Mouse (Mus musculus) forebrain, embryonic 13.5 days (tissue): ENCODE measurements at regions not wholly inside any gene's neighbourhood (a gene's known extent, or its start where the extent isn't known, plus 50 kb on each side); places are given as distances from the start of the nearest gene placed in this dataset.

ENCODE experiments used
- ATAC-seq: fragments of 200-750 bp; cut with Nextera tagmentation; 2 replicates; pipeline ENCODE4 v1.8.0; 2017
- H3K27ac ChIP-seq: fragments of 300-500 bp; sonication (generic); 2 replicates; pipeline ENCODE4 v1.5.1; 2015; ENCODE audit warnings: inconsistent platforms, mild to moderate bottlenecking, moderate library complexity
- H3K27me3 ChIP-seq: fragments of 300-500 bp; sonication (generic); 2 replicates; pipeline ENCODE4 v1.6.1; 2015; ENCODE audit warnings: mild to moderate bottlenecking, inconsistent platforms
- H3K36me3 ChIP-seq: fragments of 300-500 bp; sonication (generic); 2 replicates; pipeline ENCODE4 v1.6.1; 2015; ENCODE audit warnings: mild to moderate bottlenecking, inconsistent platforms; ENCODE audit not compliant: poor library complexity, severe bottlenecking
- H3K4me1 ChIP-seq: fragments of 300-500 bp; sonication (generic); 2 replicates; pipeline ENCODE4 v1.6.1; 2015; ENCODE audit warnings: inconsistent platforms
- H3K4me2 ChIP-seq: fragments of 300-500 bp; sonication (generic); 2 replicates; pipeline ENCODE4 v1.6.1; 2015; ENCODE audit warnings: inconsistent platforms, mild to moderate bottlenecking, moderate library complexity
- H3K4me3 ChIP-seq: fragments of 300-500 bp; sonication (generic); 2 replicates; pipeline ENCODE4 v1.5.1; 2015; ENCODE audit warnings: mild to moderate bottlenecking, inconsistent platforms
- H3K9ac ChIP-seq: fragments of 300-500 bp; sonication (generic); 2 replicates; pipeline ENCODE4 v1.6.1; 2015; ENCODE audit warnings: mild to moderate bottlenecking, inconsistent platforms
- H3K9me3 ChIP-seq: fragments of 300-500 bp; sonication (generic); replicated peaks from 2 replicates; pipeline ENCODE4 v1.6.1; 2016; ENCODE audit warnings: inconsistent platforms
- WGBS: fragments of 180-500 bp; shearing (Covaris S2); methylation state at CpG from one replicate; pipeline ENCODE4 v1.1.7; 2015; 5-methylcytosine and 5-hydroxymethylcytosine counted together

DNA sequence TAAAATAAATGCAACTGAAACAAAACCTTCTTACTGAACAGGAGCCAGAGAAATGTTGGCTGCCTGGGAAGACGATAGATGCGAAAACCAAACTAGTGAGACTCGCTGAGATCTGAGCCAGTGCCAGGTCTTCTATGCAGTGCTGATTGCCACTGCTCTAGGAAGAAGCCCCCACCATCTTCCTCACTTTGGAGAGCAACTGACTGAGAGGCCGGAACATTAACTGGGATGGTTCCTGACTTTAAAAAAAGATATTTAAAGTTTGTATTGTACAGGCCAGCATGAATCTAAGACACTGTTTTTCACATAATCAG, 585.9 kb upstream of the Clint1 start:
- 79% methylated on average over 4 of the region's 4 CpGs for WGBS
- Histone ChIP-seq H3K27me3 (no peaks in the 10 kb centered on the region), H3K4me3 (no peak overlapping the region), H3K4me2 (no peak overlapping the region), H3K9ac (no peak overlapping the region), H3K9me3 (no peaks in the 10 kb centered on the region), H3K4me1 (no peaks in the 10 kb centered on the region), H3K36me3 (no peaks in the 10 kb centered on the region), H3K27ac (no peak overlapping the region)
- ATAC-seq = no peak

- Histone ChIP-seq H3K36me3 (no peaks in the 10 kb centered on the region), H3K9ac (no peak overlapping the region), H3K4me3 (no peak overlapping the region), H3K27ac (no peak overlapping the region), H3K27me3 (no peaks in the 10 kb centered on the region), H3K4me2 (no peak overlapping the region), H3K4me1 (no peaks in the 10 kb centered on the region), H3K9me3 (no peaks in the 10 kb centered on the region)
- WGBS = 78% methylated on average over 5 of the region's 5 CpGs
- no peak for ATAC-seq
Measured at GRCm38 (mm10) chr11:45269215-45269614, 582.6 kb upstream of the Clint1 start.

- H3K4me2 ChIP-seq = no peak overlapping the region
- no peak overlapping the region for H3K27ac ChIP-seq
- WGBS = 63% methylated on average over 3 of the region's 3 CpGs
- H3K9me3 ChIP-seq = no peaks in the 10 kb centered on the region
- no peak overlapping the region for H3K4me3 ChIP-seq
- no peak for ATAC-seq
- no peak overlapping the region for H3K9ac ChIP-seq
- no peaks in the 10 kb centered on the region for H3K36me3 ChIP-seq
- no peaks in the 10 kb centered on the region for H3K27me3 ChIP-seq
- no peaks in the 10 kb centered on the region for H3K4me1 ChIP-seq
Measured at GRCm38 (mm10) chr11:45271206-45271605, 580.6 kb upstream of the Clint1 start.

- H3K9ac ChIP-seq = no peak overlapping the region
- H3K36me3 ChIP-seq = no peaks in the 10 kb centered on the region
- H3K9me3 ChIP-seq = no peaks in the 10 kb centered on the region
- ATAC-seq = no peak
- H3K4me1 ChIP-seq = no peaks in the 10 kb centered on the region
- no peak overlapping the region for H3K27ac ChIP-seq
- H3K4me2 ChIP-seq = no peak overlapping the region
- no peaks in the 10 kb centered on the region for H3K27me3 ChIP-seq
- WGBS = 94% methylated on average over 10 of the region's 10 CpGs
- no peak overlapping the region for H3K4me3 ChIP-seq
Measured at GRCm38 (mm10) chr11:45274446-45275119, 577.3 kb upstream of the Clint1 start.

DNA sequence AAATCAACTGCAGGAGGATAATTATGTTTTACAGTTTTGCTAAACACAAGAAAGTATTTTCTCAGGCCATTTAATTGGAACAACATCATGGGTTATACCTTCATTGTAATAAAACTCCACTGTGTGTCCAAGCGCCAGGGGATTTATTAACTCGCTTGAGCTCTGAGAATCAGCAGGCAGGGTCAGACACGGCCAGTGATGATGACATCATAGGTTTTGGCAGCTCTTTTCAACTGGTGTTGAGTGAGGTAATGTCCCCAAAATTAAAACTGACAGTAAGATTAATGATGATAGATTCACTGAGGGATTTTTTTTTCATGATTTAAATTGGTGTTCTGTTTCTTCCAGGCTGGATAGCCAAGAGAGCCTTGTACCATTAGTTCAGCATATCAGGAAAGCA, 576.7 kb upstream of the Clint1 start:
- Histone ChIP-seq H3K9ac (no peak overlapping the region), H3K4me2 (no peak overlapping the region), H3K9me3 (no peaks in the 10 kb centered on the region), H3K36me3 (no peaks in the 10 kb centered on the region), H3K4me1 (no peaks in the 10 kb centered on the region), H3K4me3 (no peak overlapping the region), H3K27me3 (no peaks in the 10 kb centered on the region), H3K27ac (no peak overlapping the region)
- no peak for ATAC-seq
- WGBS = 39% methylated on average over 3 of the region's 3 CpGs

- ATAC-seq = no peak
- H3K27ac ChIP-seq = no peak overlapping the region
- H3K4me3 ChIP-seq = no peak overlapping the region
- H3K4me1 ChIP-seq = no peaks in the 10 kb centered on the region
- no peak overlapping the region for H3K9ac ChIP-seq
- H3K27me3 ChIP-seq = no peaks in the 10 kb centered on the region
- no peak overlapping the region for H3K4me2 ChIP-seq
- no peaks in the 10 kb centered on the region for H3K36me3 ChIP-seq
- H3K9me3 ChIP-seq = no peaks in the 10 kb centered on the region
- 86% methylated on average over 2 of the region's 2 CpGs for WGBS
Measured at GRCm38 (mm10) chr11:45296772-45297171, 555.1 kb upstream of the Clint1 start.

DNA sequence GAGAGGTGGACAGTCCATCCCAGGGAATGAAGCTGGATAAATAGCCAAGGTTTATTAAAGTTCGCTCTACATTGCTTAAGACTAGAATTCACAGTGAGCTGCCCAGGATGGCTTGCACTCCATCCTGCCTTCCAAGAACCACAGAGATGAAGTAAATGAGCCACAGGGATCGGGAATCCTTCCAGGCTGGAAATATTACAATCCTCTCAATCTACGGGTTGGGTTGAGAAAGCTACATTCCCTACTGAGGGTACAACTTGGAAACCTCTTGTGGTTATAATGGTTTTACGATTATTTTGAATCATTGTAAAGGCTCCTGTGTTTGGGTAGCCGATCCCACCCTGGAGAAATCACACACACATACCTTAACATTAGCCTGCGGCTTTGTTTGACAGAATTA, 539.9 kb upstream of the Clint1 start:
- Histone ChIP-seq H3K4me3 (no peak overlapping the region), H3K4me1 (no peaks in the 10 kb centered on the region), H3K9me3 (no peaks in the 10 kb centered on the region), H3K27me3 (no peaks in the 10 kb centered on the region), H3K36me3 (no peaks in the 10 kb centered on the region), H3K4me2 (no peak overlapping the region), H3K27ac (no peak overlapping the region), H3K9ac (no peak overlapping the region)
- 85% methylated on average over 6 of the region's 6 CpGs for WGBS
- no peak for ATAC-seq

DNA sequence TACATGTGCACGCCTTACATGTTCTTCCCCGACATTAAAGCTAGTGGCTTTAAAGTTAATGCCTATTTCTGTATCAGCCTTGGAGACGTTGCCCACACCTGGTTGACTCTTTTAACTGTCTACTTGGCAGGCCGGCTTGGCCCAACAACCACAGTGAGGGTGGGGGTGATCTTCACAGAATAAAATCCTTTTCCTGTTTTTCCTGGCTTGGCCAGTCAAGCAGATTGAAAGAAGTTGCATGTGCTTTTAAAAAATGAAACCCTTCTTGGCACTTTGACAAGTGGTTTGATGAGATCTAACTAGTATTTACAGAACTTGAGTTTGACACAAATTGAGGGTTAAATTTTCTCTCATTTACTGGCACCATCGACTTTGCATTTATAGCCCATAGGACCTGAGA, 528.1 kb upstream of the Clint1 start:
- H3K9me3 ChIP-seq = no peaks in the 10 kb centered on the region
- ATAC-seq = no peak
- WGBS = 89% methylated on average over 5 of the region's 5 CpGs
- H3K36me3 ChIP-seq = no peaks in the 10 kb centered on the region
- no peak overlapping the region for H3K9ac ChIP-seq
- no peak overlapping the region for H3K4me2 ChIP-seq
- no peaks in the 10 kb centered on the region for H3K27me3 ChIP-seq
- H3K4me3 ChIP-seq = no peak overlapping the region
- no peaks in the 10 kb centered on the region for H3K4me1 ChIP-seq
- no peak overlapping the region for H3K27ac ChIP-seq

DNA sequence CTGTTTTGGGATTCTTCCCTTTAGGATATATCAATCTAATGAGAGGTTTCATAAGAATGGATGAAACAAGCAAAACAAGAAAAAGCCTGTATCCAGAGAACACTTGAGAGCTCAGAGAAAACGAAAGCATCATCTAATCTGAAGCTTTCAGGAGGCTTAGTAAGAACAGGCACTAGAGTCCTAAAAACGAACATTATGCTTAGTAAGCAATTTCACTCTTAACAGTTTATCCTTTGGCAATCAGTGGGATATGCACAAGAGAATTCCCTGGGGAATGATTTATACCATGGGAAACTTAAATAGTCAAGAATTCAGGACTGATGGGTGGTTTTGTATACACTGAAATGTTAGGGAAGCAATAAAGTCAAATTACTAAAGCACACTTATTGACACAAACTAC, 521.5 kb upstream of the Clint1 start:
- no peak overlapping the region for H3K27ac ChIP-seq
- 84% methylated on average over 2 of the region's 2 CpGs for WGBS
- no peak overlapping the region for H3K4me2 ChIP-seq
- no peak for ATAC-seq
- no peak overlapping the region for H3K4me3 ChIP-seq
- no peaks in the 10 kb centered on the region for H3K4me1 ChIP-seq
- no peaks in the 10 kb centered on the region for H3K27me3 ChIP-seq
- no peaks in the 10 kb centered on the region for H3K9me3 ChIP-seq
- H3K9ac ChIP-seq = no peak overlapping the region
- no peaks in the 10 kb centered on the region for H3K36me3 ChIP-seq

GRCm38 (mm10) chr11:45333756-45334155, 518.1 kb upstream of the Clint1 start:
- no peak overlapping the region for H3K27ac ChIP-seq
- ATAC-seq = no peak
- H3K4me1 ChIP-seq = no peaks in the 10 kb centered on the region
- no peaks in the 10 kb centered on the region for H3K36me3 ChIP-seq
- 77% methylated on average over 3 of the region's 3 CpGs for WGBS
- H3K4me2 ChIP-seq = no peak overlapping the region
- no peaks in the 10 kb centered on the region for H3K27me3 ChIP-seq
- no peaks in the 10 kb centered on the region for H3K9me3 ChIP-seq
- H3K4me3 ChIP-seq = no peak overlapping the region
- no peak overlapping the region for H3K9ac ChIP-seq

DNA sequence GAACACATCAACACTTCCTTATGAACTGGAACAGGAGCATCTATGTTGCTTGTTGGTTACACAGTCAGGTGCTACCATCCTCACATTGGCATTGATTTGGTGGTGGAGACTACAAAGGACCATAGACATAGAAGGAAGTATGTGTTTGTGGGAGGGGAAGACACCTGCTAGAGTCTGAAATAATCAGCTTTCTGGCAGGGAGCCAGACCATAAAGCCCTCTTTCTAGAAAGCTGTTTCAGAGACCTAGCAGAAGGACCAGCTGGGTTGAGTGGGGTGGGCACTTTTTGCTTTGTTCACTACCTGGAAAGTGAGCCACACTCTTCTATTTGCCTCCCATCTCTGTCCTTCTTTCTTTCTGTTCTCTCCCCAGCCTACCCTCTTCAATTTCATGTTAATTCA, 502.5 kb upstream of the Clint1 start:
- H3K27ac ChIP-seq = no peak overlapping the region
- no peaks in the 10 kb centered on the region for H3K27me3 ChIP-seq
- peaks cover 9% of the 10 kb centered on the region; the same call in 1 of the 2 replicates for H3K4me1 ChIP-seq
- H3K4me2 ChIP-seq = no peak overlapping the region
- H3K36me3 ChIP-seq = no peaks in the 10 kb centered on the region
- H3K9ac ChIP-seq = no peak overlapping the region
- no peak overlapping the region for H3K4me3 ChIP-seq
- no peak for ATAC-seq
- H3K9me3 ChIP-seq = no peaks in the 10 kb centered on the region

- no peak overlapping the region for H3K4me2 ChIP-seq
- 87% methylated on average over 3 of the region's 3 CpGs for WGBS
- no peaks in the 10 kb centered on the region for H3K27me3 ChIP-seq
- no peak overlapping the region for H3K27ac ChIP-seq
- no peak for ATAC-seq
- H3K4me3 ChIP-seq = no peak overlapping the region
- H3K9me3 ChIP-seq = no peaks in the 10 kb centered on the region
- H3K36me3 ChIP-seq = no peaks in the 10 kb centered on the region
- H3K9ac ChIP-seq = no peak overlapping the region
- H3K4me1 ChIP-seq = no peaks in the 10 kb centered on the region
Measured at GRCm38 (mm10) chr11:45365343-45365742, 486.5 kb upstream of the Clint1 start.

DNA sequence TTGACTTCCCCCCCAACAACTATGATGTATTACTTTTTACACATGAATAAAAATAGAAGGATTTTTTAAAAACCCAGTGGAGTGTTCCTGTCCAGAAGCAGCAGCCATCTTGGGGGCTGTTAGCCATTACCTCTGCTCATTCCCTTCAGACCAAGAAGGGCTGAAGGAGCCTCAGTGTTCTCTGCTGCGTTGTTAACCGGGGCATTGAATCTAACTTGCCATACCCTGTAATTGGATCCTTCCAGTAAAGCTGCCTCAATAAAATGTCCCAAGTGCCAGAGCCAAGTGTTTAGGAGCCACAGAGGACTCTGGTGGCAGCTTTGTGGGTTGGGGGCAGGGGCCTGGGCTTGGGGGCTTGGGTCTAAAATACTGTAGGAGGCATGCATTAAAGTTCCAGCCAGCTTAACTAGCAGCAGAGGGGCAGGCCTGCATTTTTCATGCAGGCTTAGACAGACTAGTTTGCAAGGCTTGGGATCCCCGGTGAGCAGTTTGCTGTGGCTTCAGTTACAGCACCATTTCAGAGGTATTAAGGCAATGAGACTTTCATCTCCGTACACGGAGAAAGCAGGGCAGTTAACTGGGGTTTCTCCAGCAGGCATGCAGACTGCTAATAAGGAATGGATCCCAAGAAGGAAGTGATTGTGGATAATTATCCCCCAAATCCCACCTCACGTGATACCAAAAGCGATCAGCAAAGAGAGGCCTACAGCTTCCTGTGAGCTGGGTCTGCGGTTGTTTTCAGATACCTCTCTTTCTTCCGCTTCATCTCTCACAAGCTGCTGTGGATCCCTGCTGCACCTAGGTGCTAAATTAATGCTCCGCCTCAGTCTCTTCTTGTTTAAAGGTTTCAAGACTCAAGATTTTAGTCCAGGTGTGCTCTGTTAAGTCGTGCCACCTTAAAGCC, 462.4 kb upstream of the Clint1 start:
- Histone ChIP-seq H3K9me3 (no peaks in the 10 kb centered on the region), H3K27me3 (no peaks in the 10 kb centered on the region), H3K4me2 (no peak overlapping the region), H3K9ac (no peak overlapping the region), H3K36me3 (no peaks in the 10 kb centered on the region), H3K4me3 (no peak overlapping the region), H3K27ac (no peak overlapping the region), H3K4me1 (peaks cover 4% of the 10 kb centered on the region; the same call in 1 of the 2 replicates)
- 57% methylated on average over 11 of the region's 11 CpGs for WGBS
- no peak for ATAC-seq
